Mouse (Mus musculus): Measurements from ENCODE around the gene Cfap99.

DNA sequence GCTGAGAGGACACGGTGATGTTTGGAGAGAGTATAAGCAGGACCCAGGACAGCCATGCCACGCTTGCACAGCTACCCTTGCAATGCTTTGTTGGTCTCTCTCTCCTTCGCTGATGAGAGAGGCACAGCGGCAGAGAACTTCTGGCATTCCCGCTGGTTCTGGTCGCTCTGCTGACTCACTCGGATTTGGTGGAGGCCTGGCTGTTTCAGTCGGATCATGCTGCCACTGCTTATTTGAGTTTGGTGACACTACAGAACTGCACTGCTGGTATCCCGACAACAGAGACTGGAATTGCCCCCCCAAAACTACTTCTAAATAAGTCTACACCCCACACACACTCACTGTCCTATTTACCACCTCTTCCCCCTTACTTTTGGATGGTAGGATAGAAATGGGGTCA is 9.2 kb upstream of the Cfap99 start:
- TF ChIP-seq POLR2A (IDR thresholded peaks at IDR 0.05; ENCODE audit: insufficient read depth, low read length) (no peak), CTCF (IDR thresholded peaks at IDR 0.05; ENCODE audit: low read depth, low read length) (no peak), EP300 (IDR thresholded peaks at IDR 0.05; ENCODE audit: insufficient read depth, low read depth, low read length) (no peak)
